Mouse (Mus musculus) ES-Bruce4 (cell line): ENCODE results near the gene March6.

ENCODE experiments used
- CTCF ChIP-seq: IDR thresholded peaks from one replicate; pipeline ENCODE4 v1.8.1; 2011; ENCODE audit warnings: low read depth, low read length
- EP300 ChIP-seq: IDR thresholded peaks from 2 replicates; pipeline ENCODE4 v1.6.1; 2011; ENCODE audit warnings: low read depth, low read length; ENCODE audit not compliant: insufficient read depth

DNA sequence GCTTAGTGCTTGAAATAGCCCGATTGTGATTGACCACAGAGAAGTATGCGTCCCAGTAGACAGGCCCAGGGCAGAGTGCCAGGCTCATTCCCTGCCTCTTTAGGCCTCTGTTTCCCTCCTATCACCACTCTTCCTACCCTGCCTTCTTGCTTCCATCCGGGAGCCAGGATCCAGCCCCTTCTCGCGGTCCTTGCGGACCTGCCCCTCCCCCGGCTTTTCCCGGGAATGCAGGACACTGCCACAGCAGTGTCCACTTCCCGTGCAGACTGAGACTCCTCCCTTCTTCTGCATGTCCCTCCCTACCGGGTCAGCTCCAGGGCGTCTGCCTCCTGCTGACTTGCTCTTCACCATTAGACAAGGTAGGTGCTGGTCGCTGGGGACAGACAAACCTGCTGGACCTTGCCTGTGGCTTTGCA is 37.7 kb upstream of the March6 start:
- TF ChIP-seq CTCF (no peak), EP300 (no peak)
